Mouse (Mus musculus) G1E-ER4 (cell line): ENCODE results near the gene Gpr155. TPM values are rescaled to one million over a fixed set of nuclear protein-coding genes. Genes with fewer than 3 reads are reported as not detected.

Experiments
- GATA1 ChIP-seq: IDR thresholded peaks from one replicate; pipeline ENCODE4 v1.8.0; 2012; ENCODE audit warnings: low read length, inconsistent platforms
- polyA plus RNA-seq: library from polyadenylated mRNA; stranded (reverse); fragments of >175 nt; gene quantifications from 2 replicates; pipeline ENCODE4 v1.2.3, GENCODE M21; 2012

The Gpr155 gene
- polyA plus RNA-seq: 0.85 TPM in 2 replicates

DNA sequence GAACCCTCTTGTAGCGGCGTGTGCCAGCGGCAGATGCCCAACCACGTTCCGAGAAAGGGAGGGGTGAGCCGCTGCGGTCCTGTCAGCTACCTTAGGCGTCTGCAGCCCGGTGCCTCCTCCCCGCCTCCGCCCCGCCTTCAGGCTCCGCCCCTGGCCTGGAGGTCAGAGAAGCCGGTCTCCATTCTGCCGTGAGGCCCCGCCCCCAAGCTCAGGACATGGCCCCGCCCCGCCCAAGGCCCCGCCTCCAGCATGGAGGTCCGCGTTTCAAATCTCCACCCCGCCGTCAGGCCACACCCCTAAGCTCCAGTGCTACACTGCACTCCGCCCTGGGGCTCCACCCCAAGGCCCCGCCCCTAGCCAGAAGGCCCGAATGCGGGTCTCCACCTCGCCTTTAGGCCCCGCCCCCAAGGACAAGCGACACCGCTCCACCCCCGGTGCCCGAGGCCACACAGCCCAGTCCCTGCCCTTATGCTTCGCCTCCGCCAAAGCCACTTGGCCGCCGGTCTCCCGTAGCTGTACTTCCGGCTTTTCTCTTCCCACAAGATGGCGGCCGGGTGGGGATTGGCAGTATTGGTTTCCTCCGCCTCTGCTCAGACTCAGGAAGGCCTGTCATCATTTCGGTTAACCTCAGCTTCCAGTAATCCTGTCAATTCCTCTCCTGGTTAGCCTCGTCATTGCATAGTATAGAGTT is at the start of gene Gpr155:
Gpr155 (minus strand) TSS at position 217 of the 691 bp plus-strand sequence.
- TF ChIP-seq GATA1: no peak

DNA sequence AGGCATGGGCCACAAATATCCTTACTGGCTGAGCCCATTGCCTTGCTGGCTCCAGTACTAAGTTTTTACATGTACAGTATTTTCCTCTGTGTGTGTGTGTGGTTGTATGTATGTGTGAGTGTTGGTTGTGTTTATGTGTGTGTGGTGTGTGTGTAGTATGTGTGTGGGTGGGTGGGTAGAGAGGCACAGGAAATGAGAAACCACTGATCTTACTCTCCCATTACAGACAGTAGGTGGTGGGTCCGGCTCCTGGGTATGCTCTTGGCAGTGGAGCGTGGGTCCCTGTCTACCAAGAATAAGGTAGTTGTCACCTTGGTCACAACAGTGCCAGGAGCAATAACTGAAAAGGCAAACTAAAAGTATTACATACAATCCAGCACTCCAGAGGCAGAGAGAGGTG is 49.5 kb upstream of the Gpr155 start:
- TF ChIP-seq GATA1: no peak

DNA sequence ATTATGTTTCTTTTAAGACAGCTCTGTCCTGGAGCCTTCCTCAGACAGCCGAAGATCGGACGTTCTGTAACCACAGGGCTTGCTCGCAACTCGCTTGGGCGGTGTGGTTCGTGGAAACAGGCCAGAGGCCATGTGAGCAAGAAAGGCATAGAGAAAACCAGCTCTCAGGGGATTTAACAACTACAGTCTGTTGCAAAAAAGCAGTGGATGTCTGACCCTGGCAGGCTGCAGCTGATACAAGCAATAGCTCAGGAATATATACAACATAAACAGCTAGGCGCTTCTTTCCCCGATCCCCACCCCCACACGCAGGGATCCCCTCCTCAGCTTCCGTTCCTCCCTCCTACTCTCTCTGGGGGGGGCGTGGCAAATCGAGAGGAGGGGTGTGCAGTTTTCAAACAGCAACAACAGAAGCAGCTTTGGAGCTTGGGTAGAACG is 45.6 kb upstream of the Gpr155 start:
- no peak for TF ChIP-seq GATA1

DNA sequence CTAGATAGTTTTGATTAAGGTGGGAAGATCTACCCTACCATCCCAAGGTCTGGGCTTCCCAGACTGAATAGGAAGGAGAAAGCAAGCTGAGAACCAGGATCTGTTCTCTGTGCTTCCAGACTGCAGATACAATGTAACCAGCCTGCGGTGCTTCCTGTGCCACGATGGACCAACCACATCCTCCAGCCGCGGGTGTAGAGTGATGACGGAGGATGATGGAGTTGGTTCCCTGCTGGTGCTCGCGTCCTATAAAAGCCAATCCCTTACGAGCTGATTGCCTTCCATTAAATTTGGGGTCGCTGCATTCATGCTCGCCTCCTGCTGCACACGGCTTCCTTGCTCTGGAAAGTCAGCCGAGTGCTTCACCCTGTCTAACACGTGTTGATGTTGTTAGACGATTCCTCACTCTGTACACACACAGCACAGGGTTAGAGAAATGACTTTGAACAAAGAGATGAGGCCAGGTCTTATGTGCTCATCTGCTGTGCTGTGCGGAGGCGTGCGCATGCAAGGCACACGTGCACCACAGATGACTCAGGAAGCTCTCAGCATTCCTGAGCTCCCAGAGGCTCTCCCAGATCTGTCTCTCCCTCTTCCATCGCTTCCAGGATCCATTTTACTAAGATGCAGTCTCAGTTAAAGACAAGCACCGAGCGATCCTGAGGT is 42.6 kb upstream of the Gpr155 start:
- no peak for TF ChIP-seq GATA1

DNA sequence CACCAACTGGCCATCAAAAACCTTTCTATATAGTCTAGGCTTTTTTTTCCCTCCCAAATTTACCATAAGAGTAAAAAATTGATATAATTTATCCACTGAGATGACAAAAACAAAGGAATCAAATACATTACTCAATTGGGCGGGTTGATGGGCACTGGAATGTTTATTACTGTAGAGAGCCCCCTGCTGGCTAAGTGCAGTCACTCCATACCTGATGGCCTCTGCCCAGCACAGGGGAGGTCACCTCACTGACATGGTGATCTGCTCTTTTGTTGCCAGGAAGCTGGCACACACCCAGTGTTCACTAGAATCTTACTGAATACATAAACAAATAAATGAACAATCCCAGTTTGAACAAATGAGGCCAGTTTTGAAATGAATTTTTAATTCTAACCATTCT is 40.9 kb upstream of the Gpr155 start:
- no peak for TF ChIP-seq GATA1

DNA sequence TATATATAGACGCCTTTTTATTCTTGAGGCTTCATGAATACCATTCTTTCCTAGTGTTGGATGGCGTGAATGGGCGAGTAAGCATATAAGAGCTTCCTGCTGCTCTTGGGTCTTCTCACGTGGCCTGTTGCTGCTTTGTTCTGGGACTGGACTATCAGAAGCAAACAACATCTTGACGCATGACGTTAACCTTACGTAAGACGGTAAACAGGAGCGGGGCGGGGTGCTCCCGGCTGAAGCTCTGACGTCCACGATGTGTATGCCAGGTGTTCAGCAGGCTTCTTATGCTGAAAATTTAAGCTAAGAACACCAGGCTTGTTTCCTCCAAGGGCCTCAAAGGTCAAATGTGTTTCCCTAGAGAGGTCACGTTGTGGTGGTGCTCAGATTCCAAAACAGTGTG is 39.5 kb upstream of the Gpr155 start:
- TF ChIP-seq GATA1: no peak

DNA sequence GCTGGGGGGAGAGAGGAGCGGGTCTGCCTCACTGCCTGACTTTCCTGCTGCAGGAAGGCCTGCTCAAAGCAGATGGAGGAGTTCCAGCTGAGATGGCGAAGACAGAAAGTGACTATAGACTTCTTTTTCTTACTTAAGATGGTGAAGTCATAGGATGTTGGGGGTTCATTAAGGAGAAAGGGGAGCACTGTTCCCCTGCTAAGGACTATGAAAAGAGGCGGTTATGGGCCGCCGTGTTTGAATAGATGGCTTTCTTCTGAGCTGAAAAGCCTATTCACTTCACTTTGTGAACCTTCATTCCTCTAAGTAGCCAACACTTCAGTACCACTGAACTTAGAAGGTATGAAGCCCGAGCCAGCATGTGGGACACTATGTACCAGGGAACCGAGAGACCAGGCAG is 33.4 kb upstream of the Gpr155 start:
- TF ChIP-seq GATA1: no peak

DNA sequence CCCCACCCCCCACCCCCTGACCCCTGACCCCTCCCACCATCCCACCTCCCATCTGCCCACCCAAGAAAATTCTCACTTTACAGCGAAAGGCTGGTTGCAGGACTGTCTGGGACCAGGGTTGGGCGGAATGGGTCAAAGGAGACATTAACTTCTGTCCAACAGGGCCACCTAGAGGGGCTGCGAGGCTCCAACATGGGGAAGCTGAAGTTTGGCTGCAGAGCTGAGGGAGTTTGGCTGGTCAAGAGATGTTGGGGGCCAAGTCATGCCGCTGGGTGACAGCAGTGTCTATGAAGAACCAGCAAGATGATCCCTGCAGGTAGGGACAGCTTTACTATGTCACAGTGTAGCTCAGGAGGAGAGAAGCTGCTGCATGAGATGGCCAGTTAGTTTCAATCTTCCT is 32.9 kb upstream of the Gpr155 start:
- TF ChIP-seq GATA1: no peak

DNA sequence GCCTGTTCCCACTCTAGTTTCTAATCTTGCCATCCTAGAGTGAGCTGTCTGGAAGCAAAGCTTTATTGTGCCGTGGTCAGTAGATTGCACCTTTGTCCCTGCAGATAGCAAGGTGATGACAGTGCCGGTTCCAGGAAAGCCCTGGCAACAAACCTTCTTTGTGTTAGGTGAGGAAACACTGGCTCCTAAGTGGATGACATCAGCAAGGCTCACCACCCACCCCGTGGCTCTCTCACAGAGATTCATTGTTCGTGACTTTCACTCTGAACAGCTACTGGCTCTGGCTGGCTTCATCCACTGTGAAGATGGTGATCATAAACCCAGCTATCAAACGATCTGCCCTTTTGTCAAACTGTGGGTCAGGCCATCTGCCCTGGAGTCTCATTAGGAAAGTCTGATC is 29.5 kb upstream of the Gpr155 start:
- no peak for TF ChIP-seq GATA1

DNA sequence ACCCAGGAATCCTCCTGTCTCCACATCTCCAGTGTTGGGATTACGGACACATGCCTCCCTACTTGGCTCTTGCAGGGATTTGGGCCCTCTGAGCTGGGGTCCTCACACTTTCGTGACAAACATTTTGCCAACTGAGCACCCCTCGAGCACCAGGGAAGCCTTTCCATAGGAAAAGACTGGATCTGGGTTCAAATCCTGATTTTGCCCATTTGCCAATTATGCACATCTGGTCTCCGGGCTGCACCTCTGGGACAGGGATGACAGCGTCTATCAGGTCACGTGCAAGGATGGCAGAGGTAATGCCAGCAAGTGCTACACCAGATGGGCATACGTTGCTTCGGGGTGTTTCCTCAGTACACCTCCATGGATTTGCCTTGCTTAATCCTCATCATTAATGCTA is 23.7 kb upstream of the Gpr155 start:
- no peak for TF ChIP-seq GATA1

DNA sequence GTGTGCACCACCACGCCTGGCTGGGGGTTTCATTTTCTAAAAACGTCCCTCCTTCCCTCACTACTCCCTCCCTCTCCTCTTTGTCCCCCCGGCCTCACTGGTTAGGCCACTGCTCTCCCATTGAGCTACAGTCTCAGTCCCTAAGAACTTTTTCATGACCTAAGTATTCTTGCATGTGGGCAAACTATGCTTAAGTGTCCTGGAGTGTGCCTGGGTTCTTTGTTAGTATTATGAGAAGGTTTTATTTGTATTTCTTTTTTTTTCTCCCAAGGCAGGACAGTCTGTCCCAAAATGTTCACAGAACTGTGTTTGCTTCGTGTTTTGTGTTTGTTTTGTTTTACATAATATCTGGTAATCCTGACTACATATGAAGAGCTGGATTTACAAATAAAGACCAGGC is 21.3 kb upstream of the Gpr155 start:
- no peak for TF ChIP-seq GATA1

DNA sequence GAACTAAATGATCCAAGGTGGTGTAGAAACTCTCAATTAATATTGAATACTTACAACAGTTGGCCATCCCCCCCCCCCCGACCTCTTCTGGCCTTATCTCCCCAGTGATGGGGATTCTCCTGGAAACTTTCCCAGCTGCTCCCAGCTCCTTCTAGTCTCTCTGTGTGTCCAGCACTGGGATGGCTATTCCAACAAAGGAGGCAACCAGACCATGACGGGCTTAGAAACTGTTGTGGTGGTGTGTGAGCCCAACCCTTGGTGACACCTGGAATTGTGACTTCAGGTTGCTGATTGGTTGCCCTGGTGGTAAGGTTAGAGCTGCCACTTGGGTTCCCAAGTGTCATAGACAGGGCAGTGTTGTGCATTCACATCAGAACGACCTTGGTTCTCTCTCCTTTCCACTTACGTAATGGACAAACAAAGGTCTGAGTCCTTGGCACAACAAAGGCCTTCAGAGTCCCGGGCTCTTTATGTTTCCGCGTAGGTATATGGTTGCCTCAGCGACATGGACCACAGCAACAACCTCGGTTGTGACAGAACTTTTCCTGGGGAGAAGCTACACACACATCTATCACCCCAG is 20.1 kb upstream of the Gpr155 start:
- no peak for TF ChIP-seq GATA1

DNA sequence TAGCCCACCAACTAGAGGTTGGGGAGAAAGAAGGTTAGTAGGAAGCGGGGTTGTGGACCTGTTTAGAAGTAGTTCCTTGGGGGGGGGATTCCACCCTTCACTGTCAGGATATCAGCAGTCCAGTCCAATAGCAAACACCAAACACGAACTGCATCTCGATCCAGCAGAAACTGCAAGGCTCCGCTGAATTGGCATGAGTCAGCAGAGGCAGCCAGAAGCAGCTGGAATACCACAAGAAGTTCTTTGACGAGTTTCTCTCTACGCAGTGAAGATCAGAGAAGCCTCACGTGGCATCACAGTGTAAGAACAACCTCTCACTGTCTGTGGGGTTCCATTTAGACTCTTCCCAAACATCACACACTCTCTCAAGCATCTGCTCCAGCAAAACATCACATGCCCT is 18.6 kb upstream of the Gpr155 start:
- no peak for TF ChIP-seq GATA1

DNA sequence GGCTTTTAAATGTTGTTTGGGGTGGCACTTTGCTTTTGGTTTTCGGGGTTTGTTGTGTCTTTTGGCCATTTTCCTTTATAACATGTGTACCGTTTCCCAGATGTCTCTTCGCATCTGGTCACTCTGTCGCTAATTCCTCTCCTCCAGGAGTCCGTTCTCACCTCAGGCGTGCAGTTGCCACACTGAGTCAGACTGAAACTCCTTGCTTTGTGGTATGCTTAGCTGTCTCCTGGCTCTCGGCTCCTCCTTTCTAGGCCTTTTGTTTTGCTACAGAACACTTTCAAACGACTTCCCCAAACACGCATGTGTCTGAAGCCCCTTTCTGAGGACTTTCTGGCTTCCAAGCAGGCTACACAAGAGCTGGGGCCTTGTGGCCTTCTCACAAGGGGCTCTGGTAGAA is 18.1 kb upstream of the Gpr155 start:
- TF ChIP-seq GATA1: no peak

DNA sequence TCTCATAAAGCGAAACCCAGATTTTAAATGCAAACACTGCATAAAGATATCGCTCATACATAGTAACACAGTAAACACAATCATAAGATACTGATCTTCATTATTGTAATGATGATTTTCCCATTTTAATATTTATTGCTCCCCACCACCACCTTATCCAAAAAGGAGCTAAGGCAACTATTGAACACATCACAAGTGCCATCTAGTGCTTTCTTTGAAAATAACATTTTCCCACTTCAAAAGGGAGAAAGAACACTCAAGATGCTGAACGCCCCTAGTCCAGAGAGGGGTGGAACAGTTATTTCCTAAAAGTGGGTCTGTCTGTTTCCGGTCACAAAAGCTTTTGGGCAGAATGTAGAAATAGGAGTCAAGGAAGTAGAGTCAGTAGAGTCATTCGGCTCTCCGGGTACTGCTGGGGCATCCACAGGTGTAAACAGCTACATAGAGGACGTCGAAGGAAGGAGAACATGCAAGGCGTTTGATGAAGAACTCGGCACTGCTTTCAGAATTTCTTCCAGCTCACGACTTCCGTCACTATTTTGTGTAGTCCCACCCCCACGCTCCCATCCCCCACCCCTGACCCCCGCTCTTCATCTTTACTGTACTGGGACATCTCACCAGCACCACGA is 17.1 kb upstream of the Gpr155 start:
- no peak for TF ChIP-seq GATA1

DNA sequence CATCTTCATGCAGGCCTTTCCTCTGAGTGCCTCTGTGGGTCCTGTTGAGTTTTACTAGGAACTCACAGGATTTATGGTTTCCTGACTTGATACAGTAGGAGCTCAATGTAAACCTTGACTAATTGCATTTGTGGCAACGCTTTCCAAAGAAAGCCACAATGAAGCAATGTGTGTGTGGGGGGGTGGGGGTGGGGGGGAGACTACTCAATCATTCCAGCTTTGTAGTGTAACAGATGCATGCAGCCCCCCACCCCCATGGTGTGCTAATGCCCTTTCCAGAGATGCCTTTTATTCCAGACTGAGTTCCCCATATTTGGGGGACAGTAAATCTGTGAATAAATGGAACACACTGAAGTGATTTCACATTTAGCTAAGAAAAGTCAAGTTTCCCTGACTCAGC is 15.3 kb upstream of the Gpr155 start:
- no peak for TF ChIP-seq GATA1

DNA sequence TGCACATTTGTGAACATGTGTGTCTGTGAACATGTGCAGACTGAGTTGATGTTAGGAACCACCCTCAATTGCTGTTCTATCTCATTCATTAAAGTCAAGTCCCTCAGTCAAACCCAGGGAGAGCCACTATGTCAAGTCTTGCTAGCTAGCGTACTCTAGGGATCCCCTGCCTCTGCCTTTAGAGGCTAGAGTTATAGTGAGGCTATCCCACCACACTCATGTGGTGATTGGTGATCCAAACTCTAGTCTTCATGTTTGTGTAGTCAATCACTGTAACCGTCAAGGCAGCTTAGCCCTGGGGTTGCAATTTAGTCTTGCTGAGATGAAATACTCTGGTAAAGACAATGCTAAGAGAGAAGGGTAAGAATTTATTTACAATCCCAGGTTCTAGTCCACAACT is 11.1 kb upstream of the Gpr155 start:
- no peak for TF ChIP-seq GATA1
